Mouse (Mus musculus) heart, postnatal 0 days (tissue): ENCODE results near the gene Zcchc2.

Experiments
- CTCF ChIP-seq: IDR thresholded peaks from 2 replicates; pipeline ENCODE4 v1.5.1; 2016; ENCODE audit warnings: antibody characterized with exemption, control low read depth, low read depth
- EP300 ChIP-seq: IDR thresholded peaks from 2 replicates; pipeline ENCODE4 v1.6.1; 2016; ENCODE audit warnings: antibody characterized with exemption, low read depth

DNA sequence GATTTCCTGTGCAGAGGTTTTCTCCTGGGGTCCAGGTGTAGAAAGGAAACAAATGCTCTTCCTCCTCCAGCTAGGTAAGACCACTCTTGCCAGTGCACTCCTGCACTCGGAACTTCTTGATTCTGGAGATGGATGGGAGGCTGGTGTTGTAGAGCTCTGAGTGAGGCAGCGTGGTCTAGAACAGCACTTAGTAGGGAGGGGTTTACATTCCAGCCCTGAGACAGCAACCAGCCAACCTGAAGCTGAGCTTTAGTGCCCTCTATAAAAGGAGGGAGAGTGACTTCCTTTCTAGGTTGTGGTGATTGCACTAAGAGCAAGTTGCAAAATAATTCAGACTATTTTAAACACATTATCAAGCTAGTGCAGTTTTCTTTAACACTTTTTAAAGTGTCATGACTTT lies 5.8 kb downstream of the Zcchc2 start:
- no peak for TF ChIP-seq CTCF
- TF ChIP-seq EP300 = no peak
